Mouse (Mus musculus) embryonic fibroblast, embryonic 13.5 days (primary cell): ENCODE measurements around the gene Dhh.

Experiments
- CTCF ChIP-seq: IDR thresholded peaks from 2 replicates; pipeline ENCODE4 v1.5.1; 2011; ENCODE audit warnings: mild to moderate bottlenecking, control low read depth, low read length, moderate library complexity, borderline replicate concordance; ENCODE audit not compliant: insufficient read depth
- POLR2A ChIP-seq: IDR thresholded peaks from 2 replicates; pipeline ENCODE4 v1.6.1; 2011; ENCODE audit warnings: low read depth, mild to moderate bottlenecking, control low read depth, low read length, moderate library complexity

GRCm38 (mm10) chr15:98850668-98851067 lies 47.7 kb downstream of the Dhh start:
- TF ChIP-seq CTCF, result no peak
- TF ChIP-seq POLR2A, result no peak
